Mouse (Mus musculus): ENCODE data around the gene Clps. TPM values are rescaled to one million over a fixed set of nuclear protein-coding genes. Genes with fewer than 3 reads are reported as not detected.
A peak's percentile ranks its signal among the peaks of the same experiment; 100 is the strongest.

Gene Clps
- polyA plus RNA-seq, 1 experiment = not detected

GRCm38 (mm10) chr17:28528043-28528351 is 32.6 kb downstream of the Clps start:
- no peak overlapping the region for H3K27ac ChIP-seq (replicated peaks; ENCODE audit: low read depth, low read length)
- peak overlapping the region; percentile 21; the same call in 1 of the 2 replicates for H3K4me3 ChIP-seq (ENCODE audit: insufficient read depth, low read depth, low read length)
- H3K4me1 ChIP-seq (ENCODE audit: control insufficient read depth, insufficient read depth, insufficient read length, low read length) = no peaks in the 10 kb centered on the region

GRCm38 (mm10) chr17:28527184-28528042 is 33.2 kb downstream of the Clps start:
- no peaks in the 10 kb centered on the region for H3K4me1 ChIP-seq (ENCODE audit: control insufficient read depth, insufficient read depth, insufficient read length, low read length)
- peak overlapping the region; percentile 21; the same call in 1 of the 2 replicates for H3K4me3 ChIP-seq (ENCODE audit: insufficient read depth, low read depth, low read length)
- H3K27ac ChIP-seq (replicated peaks; ENCODE audit: low read depth, low read length) = no peak overlapping the region

GRCm38 (mm10) chr17:28524831-28525430 is 35.6 kb downstream of the Clps start:
- Histone ChIP-seq H3K4me3 (ENCODE audit: insufficient read depth, low read depth, low read length) (no peak overlapping the region), H3K4me1 (ENCODE audit: control insufficient read depth, insufficient read depth, insufficient read length, low read length) (no peaks in the 10 kb centered on the region), H3K27ac (replicated peaks; ENCODE audit: low read depth, low read length) (no peak overlapping the region)

GRCm38 (mm10) chr17:28524009-28524695 is 36.4 kb downstream of the Clps start:
- Histone ChIP-seq H3K4me3 (ENCODE audit: insufficient read depth, low read depth, low read length) (no peak overlapping the region), H3K27ac (replicated peaks; ENCODE audit: low read depth, low read length) (no peak overlapping the region; the same call in 1 of the 2 replicates)

GRCm38 (mm10) chr17:28523355-28524008 is 37.1 kb downstream of the Clps start:
- peaks cover under 1% of the 10 kb centered on the region; the same call in 1 of the 2 replicates for H3K4me1 ChIP-seq (ENCODE audit: control insufficient read depth, insufficient read depth, insufficient read length, low read length)
- peak overlapping the region; percentile 58 for H3K4me3 ChIP-seq (ENCODE audit: insufficient read depth, low read depth, low read length)

More at GRCm38 (mm10) chr17:28524009-28524695, 36.4 kb downstream of the Clps start:
- no peaks in the 10 kb centered on the region for H3K4me1 ChIP-seq (ENCODE audit: control insufficient read depth, insufficient read depth, insufficient read length, low read length)

GRCm38 (mm10) chr17:28522623-28523354 is 37.8 kb downstream of the Clps start:
- peak overlapping the region; percentile 81 for H3K27ac ChIP-seq (replicated peaks; ENCODE audit: low read depth, low read length)
- H3K4me1 ChIP-seq (ENCODE audit: control insufficient read depth, insufficient read depth, insufficient read length, low read length) = peaks cover 2% of the 10 kb centered on the region; the same call in 1 of the 2 replicates
- H3K4me3 ChIP-seq (ENCODE audit: insufficient read depth, low read depth, low read length) = peak overlapping the region; percentile 68

More at GRCm38 (mm10) chr17:28523355-28524008, 37.1 kb downstream of the Clps start:
- peak overlapping the region; percentile 75 for H3K27ac ChIP-seq (replicated peaks; ENCODE audit: low read depth, low read length)

- peaks cover 2% of the 10 kb centered on the region; the same call in 1 of the 2 replicates for H3K4me1 ChIP-seq (ENCODE audit: control insufficient read depth, insufficient read depth, insufficient read length, low read length)
- H3K27ac ChIP-seq (replicated peaks; ENCODE audit: low read depth, low read length) = peak overlapping the region; percentile 19; the same call in 1 of the 2 replicates
- H3K4me3 ChIP-seq (ENCODE audit: insufficient read depth, low read depth, low read length) = no peak overlapping the region
These were observed 38.6 kb downstream of the Clps start for GRCm38 (mm10) chr17:28521920-28522319.

GRCm38 (mm10) chr17:28521071-28521726 is 39.4 kb downstream of the Clps start:
- no peak overlapping the region for H3K27ac ChIP-seq (replicated peaks; ENCODE audit: low read depth, low read length)
- H3K4me1 ChIP-seq (ENCODE audit: control insufficient read depth, insufficient read depth, insufficient read length, low read length) = peaks cover 2% of the 10 kb centered on the region; the same call in 1 of the 2 replicates
- H3K4me3 ChIP-seq (ENCODE audit: insufficient read depth, low read depth, low read length) = no peak overlapping the region

GRCm38 (mm10) chr17:28520561-28520960 is 40.0 kb downstream of the Clps start:
- Histone ChIP-seq H3K4me1 (ENCODE audit: control insufficient read depth, insufficient read depth, insufficient read length, low read length) (peaks cover 5% of the 10 kb centered on the region; the same call in 1 of the 2 replicates), H3K27ac (replicated peaks; ENCODE audit: low read depth, low read length) (no peak overlapping the region), H3K4me3 (ENCODE audit: insufficient read depth, low read depth, low read length) (no peak overlapping the region)

GRCm38 (mm10) chr17:28519827-28520226 is 40.7 kb downstream of the Clps start:
- Histone ChIP-seq H3K4me1 (ENCODE audit: control insufficient read depth, insufficient read depth, insufficient read length, low read length) (peaks cover 5% of the 10 kb centered on the region; the same call in 1 of the 2 replicates), H3K4me3 (ENCODE audit: insufficient read depth, low read depth, low read length) (no peak overlapping the region), H3K27ac (replicated peaks; ENCODE audit: low read depth, low read length) (no peak overlapping the region)

- Histone ChIP-seq H3K27ac (replicated peaks; ENCODE audit: low read depth, low read length) (peak overlapping the region; percentile 62), H3K4me3 (ENCODE audit: insufficient read depth, low read depth, low read length) (peak overlapping the region; percentile 65; the same call in 1 of the 2 replicates), H3K4me1 (ENCODE audit: control insufficient read depth, insufficient read depth, insufficient read length, low read length) (peaks cover 10% of the 10 kb centered on the region)
These were observed 41.9 kb downstream of the Clps start for GRCm38 (mm10) chr17:28518615-28519071.

- Histone ChIP-seq H3K4me1 (ENCODE audit: control insufficient read depth, insufficient read depth, insufficient read length, low read length) (peaks cover 11% of the 10 kb centered on the region), H3K4me3 (ENCODE audit: insufficient read depth, low read depth, low read length) (peak overlapping the region; percentile 65), H3K27ac (replicated peaks; ENCODE audit: low read depth, low read length) (peak overlapping the region; percentile 72)
These were observed 42.5 kb downstream of the Clps start for GRCm38 (mm10) chr17:28517956-28518614.

GRCm38 (mm10) chr17:28517441-28517955 is 43.1 kb downstream of the Clps start, which contains the start of gene Fkbp5:
TSS of gene Fkbp5 (minus strand) at chr17:28517527.
- Histone ChIP-seq H3K4me3 (ENCODE audit: insufficient read depth, low read depth, low read length) (peak within 1 kb of the TSS; percentile 65), H3K4me1 (ENCODE audit: control insufficient read depth, insufficient read depth, insufficient read length, low read length) (peaks cover 17% of the 10 kb centered on the region), H3K27ac (replicated peaks; ENCODE audit: low read depth, low read length) (peak within 1 kb of the TSS; percentile 72)

Data from brown adipose tissue, adult 24 weeks (tissue).